Mouse (Mus musculus) naive thymus-derived CD4-positive, alpha-beta T cell, adult 5 months (primary cell): Measurements from ENCODE around the gene Setdb1. TPM values are rescaled to one million over a fixed set of nuclear protein-coding genes. Genes with fewer than 3 reads are reported as not detected.

Experiments used
- polyA plus RNA-seq: library from polyadenylated mRNA; unstranded; fragments of 100-300 nt; shearing (Covaris generic); gene quantifications from one replicate; pipeline ENCODE4 v1.2.1, GENCODE M21; 2017

The Setdb1 gene
- 28.4 TPM for polyA plus RNA-seq

GRCm38 (mm10) chr3:95356701-95357449, at the start of gene Setdb1:
Gene Setdb1, minus strand, starts transcription at chr3:95357202.

GRCm38 (mm10) chr3:95402741-95403140, 45.7 kb upstream of the Setdb1 start, which contains the start of gene 4930558C23Rik:
Gene 4930558C23Rik, minus strand, starts transcription at chr3:95402841.

GRCm38 (mm10) chr3:95314486-95315093, 42.4 kb downstream of the Setdb1 start, which contains the start of gene Cers2:
Gene Cers2, plus strand, starts transcription at chr3:95314791.

GRCm38 (mm10) chr3:95307100-95307499, 49.9 kb downstream of the Setdb1 start, which contains the start of gene Anxa9:
Gene Anxa9, minus strand, starts transcription at chr3:95307176.

GRCm38 (mm10) chr3:95281216-95282126, 75.5 kb downstream of the Setdb1 start, which contains the start of the genes Mindy1 and Prune1:
Gene Mindy1, plus strand, starts transcription at chr3:95281345.
Gene Prune1, minus strand, starts transcription at chr3:95282076.

Other genes starting within 250 kb of the Setdb1 start
- gene Vps72, start 246.2 kb downstream of the Setdb1 start, polyA plus RNA-seq: 87.8 TPM
- 1.5 TPM for gene Tmod4, start 232.7 kb downstream of the Setdb1 start, polyA plus RNA-seq
- gene Scnm1, start 223.2 kb downstream of the Setdb1 start, polyA plus RNA-seq: 86.6 TPM
- gene Lysmd1, start 223.1 kb downstream of the Setdb1 start, polyA plus RNA-seq: 34.5 TPM
- 252 TPM for gene Tnfaip8l2, start 214.8 kb downstream of the Setdb1 start, polyA plus RNA-seq
- gene Sema6c, start 196.7 kb downstream of the Setdb1 start, polyA plus RNA-seq: 2.3 TPM
- gene Gabpb2, start 139.3 kb downstream of the Setdb1 start, polyA plus RNA-seq: 23.9 TPM
- gene Cdc42se1, start 128.5 kb downstream of the Setdb1 start, polyA plus RNA-seq: 260 TPM
- gene Mllt11, start 125.0 kb downstream of the Setdb1 start, polyA plus RNA-seq: 5.6 TPM
- gene Gm128, start 115.6 kb downstream of the Setdb1 start, polyA plus RNA-seq: 0.70 TPM
- gene Bnipl, start 106.0 kb downstream of the Setdb1 start, polyA plus RNA-seq: not detected
- gene Mindy1, start 75.9 kb downstream of the Setdb1 start, polyA plus RNA-seq: 25.6 TPM
- gene Prune1, start 75.1 kb downstream of the Setdb1 start, polyA plus RNA-seq: 5.3 TPM
- not detected for gene Anxa9, start 50.0 kb downstream of the Setdb1 start, polyA plus RNA-seq
- gene Cers2, start 42.4 kb downstream of the Setdb1 start, polyA plus RNA-seq: 241 TPM
- gene 4930558C23Rik, start 45.6 kb upstream of the Setdb1 start, polyA plus RNA-seq: not detected
- 83.6 TPM for gene Arnt, start 77.2 kb upstream of the Setdb1 start, polyA plus RNA-seq
- gene Ctsk, start 142.1 kb upstream of the Setdb1 start, polyA plus RNA-seq: not detected
- gene Ctss, start 169.6 kb upstream of the Setdb1 start, polyA plus RNA-seq: 143 TPM
- gene Hormad1, start 202.5 kb upstream of the Setdb1 start, polyA plus RNA-seq: not detected
- 15.8 TPM for gene Golph3l, start 231.7 kb upstream of the Setdb1 start, polyA plus RNA-seq